Mouse (Mus musculus) forebrain, embryonic 13.5 days (tissue): ENCODE data around the gene Noxred1. TPM values are rescaled to one million over a fixed set of nuclear protein-coding genes. Genes with fewer than 3 reads are reported as not detected.
"Not testable (repeated sequence)": the region's sequence is repeated elsewhere in the genome, so short reads cannot be mapped to it uniquely, and the experiment has no call there.

Experiments used
- ATAC-seq: fragments of 200-750 bp; cut with Nextera tagmentation; 2 replicates; pipeline ENCODE4 v1.8.0; 2017
- H3K27ac ChIP-seq: fragments of 300-500 bp; sonication (generic); 2 replicates; pipeline ENCODE4 v1.5.1; 2015; ENCODE audit warnings: inconsistent platforms, mild to moderate bottlenecking, moderate library complexity
- H3K27me3 ChIP-seq: fragments of 300-500 bp; sonication (generic); 2 replicates; pipeline ENCODE4 v1.6.1; 2015; ENCODE audit warnings: mild to moderate bottlenecking, inconsistent platforms
- H3K36me3 ChIP-seq: fragments of 300-500 bp; sonication (generic); 2 replicates; pipeline ENCODE4 v1.6.1; 2015; ENCODE audit warnings: mild to moderate bottlenecking, inconsistent platforms; ENCODE audit not compliant: poor library complexity, severe bottlenecking
- H3K4me1 ChIP-seq: fragments of 300-500 bp; sonication (generic); 2 replicates; pipeline ENCODE4 v1.6.1; 2015; ENCODE audit warnings: inconsistent platforms
- H3K4me2 ChIP-seq: fragments of 300-500 bp; sonication (generic); 2 replicates; pipeline ENCODE4 v1.6.1; 2015; ENCODE audit warnings: inconsistent platforms, mild to moderate bottlenecking, moderate library complexity
- H3K4me3 ChIP-seq: fragments of 300-500 bp; sonication (generic); 2 replicates; pipeline ENCODE4 v1.5.1; 2015; ENCODE audit warnings: mild to moderate bottlenecking, inconsistent platforms
- H3K9ac ChIP-seq: fragments of 300-500 bp; sonication (generic); 2 replicates; pipeline ENCODE4 v1.6.1; 2015; ENCODE audit warnings: mild to moderate bottlenecking, inconsistent platforms
- H3K9me3 ChIP-seq: fragments of 300-500 bp; sonication (generic); replicated peaks from 2 replicates; pipeline ENCODE4 v1.6.1; 2016; ENCODE audit warnings: inconsistent platforms
- WGBS: fragments of 180-500 bp; shearing (Covaris S2); methylation state at CpG from one replicate; pipeline ENCODE4 v1.1.7; 2015; 5-methylcytosine and 5-hydroxymethylcytosine counted together
- polyA plus RNA-seq: library from polyadenylated mRNA; unstranded; fragments of >200 nt; fragmentation: Nextera tagmentation; extraction: Ambion mirVana; gene quantifications from 2 replicates; pipeline ENCODE4 v1.2.1, GENCODE M21; 2015

Noxred1 gene
- polyA plus RNA-seq, result 1.5 and 1.6 TPM in 2 replicates

GRCm38 (mm10) chr12:87238632-87239031, at the start of gene Noxred1:
TSS of gene Noxred1 (minus strand) at chr12:87238732.
- ATAC-seq, result no peak
- Histone ChIP-seq H3K27ac (no peak within 1 kb of the TSS; the same call in 1 of the 2 replicates), H3K27me3 (no peaks in the 10 kb centered on the region), H3K9me3 (no peaks in the 10 kb centered on the region), H3K4me3 (no peak within 1 kb of the TSS), H3K4me1 (no peaks in the 10 kb centered on the region), H3K4me2 (no peak within 1 kb of the TSS), H3K9ac (no peak within 1 kb of the TSS), H3K36me3 (peaks cover 57% of the 10 kb centered on the region)
- 87% methylated on average over 1 of the region's 1 CpGs for WGBS

- Histone ChIP-seq H3K36me3 (no peaks in the 10 kb centered on the region), H3K27me3 (no peaks in the 10 kb centered on the region), H3K4me1 (no peaks in the 10 kb centered on the region), H3K9me3 (no peaks in the 10 kb centered on the region), H3K4me2 (no peak overlapping the region), H3K4me3 (no peak overlapping the region), H3K27ac (no peak overlapping the region), H3K9ac (no peak overlapping the region; the same call in 1 of the 2 replicates)
- WGBS, result 80% methylated on average over 5 of the region's 5 CpGs
- ATAC-seq, result no peak
Measured at GRCm38 (mm10) chr12:87284726-87285125, 46.2 kb upstream of the Noxred1 start.

- H3K9me3 ChIP-seq, result no peaks in the 10 kb centered on the region
- H3K4me3 ChIP-seq, result no peak overlapping the region
- 76% methylated on average over 4 of the region's 4 CpGs for WGBS
- no peak overlapping the region for H3K27ac ChIP-seq
- ATAC-seq, result no peak
- no peaks in the 10 kb centered on the region for H3K27me3 ChIP-seq
- H3K4me1 ChIP-seq, result no peaks in the 10 kb centered on the region
- no peaks in the 10 kb centered on the region for H3K36me3 ChIP-seq
- no peak overlapping the region for H3K9ac ChIP-seq
- H3K4me2 ChIP-seq, result no peak overlapping the region
Measured at GRCm38 (mm10) chr12:87284268-87284667, 45.7 kb upstream of the Noxred1 start.

GRCm38 (mm10) chr12:87283706-87284105, 45.2 kb upstream of the Noxred1 start:
- no peaks in the 10 kb centered on the region for H3K27me3 ChIP-seq
- H3K36me3 ChIP-seq, result no peaks in the 10 kb centered on the region
- WGBS, result 49% methylated on average over 7 of the region's 7 CpGs
- no peak overlapping the region for H3K9ac ChIP-seq
- H3K4me1 ChIP-seq, result no peaks in the 10 kb centered on the region
- no peak overlapping the region for H3K4me2 ChIP-seq
- no peaks in the 10 kb centered on the region for H3K9me3 ChIP-seq
- H3K4me3 ChIP-seq, result no peak overlapping the region
- ATAC-seq, result no peak
- no peak overlapping the region for H3K27ac ChIP-seq

DNA sequence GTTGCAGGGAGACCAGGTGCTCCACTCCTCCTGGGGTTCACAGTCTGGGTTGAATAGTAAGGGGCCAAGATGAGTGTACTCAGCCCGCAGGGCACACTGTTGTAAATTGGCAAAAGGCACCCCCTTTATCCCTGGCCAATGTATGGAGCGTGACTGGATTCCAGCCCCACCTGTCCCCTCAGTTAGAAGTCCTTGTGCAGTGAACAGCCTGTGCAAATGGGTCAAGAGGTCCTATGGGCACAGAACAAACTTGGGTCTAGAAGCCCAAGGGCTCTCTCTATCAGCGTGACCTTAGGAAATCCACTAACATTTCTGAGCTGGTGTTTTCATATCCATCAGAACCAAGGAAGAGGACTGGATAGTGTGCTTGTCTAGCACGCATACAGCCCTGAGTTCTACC, 44.2 kb upstream of the Noxred1 start:
- H3K9ac ChIP-seq, result no peak overlapping the region
- H3K27ac ChIP-seq, result no peak overlapping the region
- WGBS, result 95% methylated on average over 4 of the region's 4 CpGs
- no peaks in the 10 kb centered on the region for H3K36me3 ChIP-seq
- H3K4me3 ChIP-seq, result no peak overlapping the region
- peaks cover 4% of the 10 kb centered on the region; the same call in 1 of the 2 replicates for H3K4me1 ChIP-seq
- no peak overlapping the region for H3K4me2 ChIP-seq
- no peaks in the 10 kb centered on the region for H3K27me3 ChIP-seq
- H3K9me3 ChIP-seq, result no peaks in the 10 kb centered on the region
- no peak for ATAC-seq

DNA sequence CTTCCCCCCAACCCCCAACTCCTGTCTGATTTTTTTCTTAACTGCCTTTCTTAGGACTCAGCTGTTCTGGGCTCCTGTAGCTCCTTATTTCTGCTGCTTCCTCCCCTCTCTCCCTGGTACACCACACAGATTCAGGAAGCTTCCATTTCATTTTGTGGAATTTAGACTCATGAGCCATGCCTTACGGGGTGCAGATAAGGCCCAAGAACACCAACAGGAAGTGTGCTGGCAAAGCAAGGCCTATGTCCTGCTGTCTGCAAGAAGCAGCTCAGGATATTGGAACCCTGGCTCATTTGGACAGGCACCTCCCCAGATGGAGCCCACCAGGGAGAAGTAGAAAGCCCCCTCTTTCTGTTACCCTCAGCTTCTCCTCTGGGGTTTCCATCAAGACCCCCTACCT, 43.2 kb upstream of the Noxred1 start:
- Histone ChIP-seq H3K4me2 (no peak overlapping the region), H3K4me3 (no peak overlapping the region), H3K9me3 (no peaks in the 10 kb centered on the region), H3K4me1 (peaks cover 4% of the 10 kb centered on the region; the same call in 1 of the 2 replicates), H3K27ac (no peak overlapping the region), H3K27me3 (no peaks in the 10 kb centered on the region), H3K9ac (no peak overlapping the region), H3K36me3 (peaks cover 2% of the 10 kb centered on the region; the same call in 1 of the 2 replicates)
- ATAC-seq, result no peak
- 93% methylated on average over 1 of the region's 1 CpGs for WGBS

- Histone ChIP-seq H3K4me3 (no peak overlapping the region), H3K27ac (no peak overlapping the region), H3K4me2 (no peak overlapping the region), H3K9ac (no peak overlapping the region), H3K9me3 (no peaks in the 10 kb centered on the region), H3K4me1 (peaks cover 4% of the 10 kb centered on the region; the same call in 1 of the 2 replicates), H3K27me3 (no peaks in the 10 kb centered on the region), H3K36me3 (peaks cover 21% of the 10 kb centered on the region)
- WGBS, result 35% methylated on average over 14 of the region's 14 CpGs
- ATAC-seq, result no peak
Measured at GRCm38 (mm10) chr12:87279879-87280278, 41.3 kb upstream of the Noxred1 start.

DNA sequence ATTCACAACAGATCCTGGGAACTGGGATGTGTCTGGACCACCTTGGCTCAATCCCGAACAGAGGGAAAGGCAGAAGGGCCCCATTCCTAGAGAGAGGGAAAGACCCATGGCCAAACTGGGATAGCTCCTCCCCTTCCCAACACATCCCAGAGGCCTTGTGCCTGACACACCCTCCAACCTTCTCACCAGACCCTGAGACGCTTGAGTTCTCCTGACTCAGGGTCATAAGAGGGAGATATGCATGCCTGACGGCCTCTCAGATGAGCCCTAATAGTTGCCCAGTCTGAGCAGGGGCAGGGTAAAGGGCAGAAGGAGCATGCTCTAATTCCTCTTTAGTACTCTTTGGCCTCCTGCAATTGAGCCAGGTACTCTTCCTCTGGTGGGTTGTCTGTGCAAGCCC, 40.8 kb upstream of the Noxred1 start:
- H3K4me1 ChIP-seq, result peaks cover 4% of the 10 kb centered on the region; the same call in 1 of the 2 replicates
- no peak overlapping the region for H3K4me2 ChIP-seq
- H3K27ac ChIP-seq, result no peak overlapping the region
- H3K27me3 ChIP-seq, result no peaks in the 10 kb centered on the region
- 71% methylated on average over 3 of the region's 3 CpGs for WGBS
- H3K9me3 ChIP-seq, result no peaks in the 10 kb centered on the region
- no peak overlapping the region for H3K4me3 ChIP-seq
- peaks cover 26% of the 10 kb centered on the region for H3K36me3 ChIP-seq
- H3K9ac ChIP-seq, result no peak overlapping the region
- no peak for ATAC-seq

- Histone ChIP-seq H3K4me2 (no peak overlapping the region), H3K27ac (no peak overlapping the region), H3K9me3 (no peaks in the 10 kb centered on the region), H3K4me1 (peaks cover 4% of the 10 kb centered on the region; the same call in 1 of the 2 replicates), H3K9ac (no peak overlapping the region), H3K36me3 (peaks cover 37% of the 10 kb centered on the region), H3K4me3 (no peak overlapping the region), H3K27me3 (no peaks in the 10 kb centered on the region)
- 23% methylated on average over 6 of the region's 6 CpGs for WGBS
- ATAC-seq, result no peak
Measured at GRCm38 (mm10) chr12:87278118-87278730, 39.7 kb upstream of the Noxred1 start.

DNA sequence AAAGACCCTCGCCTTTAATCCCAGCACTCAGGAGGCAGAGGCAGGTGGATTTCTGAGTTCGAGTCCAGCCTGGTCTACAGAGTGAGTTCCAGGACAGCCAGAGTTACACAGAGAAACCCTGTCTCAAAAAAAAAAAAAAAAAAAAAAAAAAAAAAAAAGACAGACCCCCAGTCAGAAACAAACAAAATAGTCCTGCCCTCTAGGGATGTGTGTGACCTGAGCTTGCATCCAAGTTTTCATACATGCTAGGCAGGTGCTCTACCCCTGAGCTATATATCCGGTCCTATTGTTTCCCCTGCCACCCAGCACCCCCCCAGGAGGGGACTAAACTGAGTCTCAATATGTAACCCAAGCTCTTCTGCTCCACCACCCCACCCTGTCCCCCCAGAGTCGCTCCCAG, 38.7 kb upstream of the Noxred1 start:
- H3K4me1 ChIP-seq, H3K4me3 ChIP-seq, H3K27me3 ChIP-seq, H3K9me3 ChIP-seq, ATAC-seq, H3K4me2 ChIP-seq, H3K27ac ChIP-seq, H3K9ac ChIP-seq: not testable (repeated sequence)
- H3K36me3 ChIP-seq, result peaks cover 47% of the 10 kb centered on the region
- 94% methylated on average over 4 of the region's 4 CpGs for WGBS

GRCm38 (mm10) chr12:87274853-87275831, 36.6 kb upstream of the Noxred1 start:
- no peak for ATAC-seq
- WGBS, result 92% methylated on average over 9 of the region's 9 CpGs

GRCm38 (mm10) chr12:87267682-87268081, 29.1 kb upstream of the Noxred1 start:
- Histone ChIP-seq H3K4me1 (peaks cover 27% of the 10 kb centered on the region), H3K9me3 (no peaks in the 10 kb centered on the region), H3K4me3 (peak overlapping the region; percentile 83), H3K27me3 (no peaks in the 10 kb centered on the region), H3K4me2 (peak overlapping the region; percentile 97), H3K27ac (no peak overlapping the region), H3K36me3 (peaks cover 52% of the 10 kb centered on the region), H3K9ac (peak overlapping the region; percentile 93)
- ATAC-seq, result no peak
- WGBS, result 24% methylated on average over 4 of the region's 4 CpGs

More at GRCm38 (mm10) chr12:87274853-87275831, 36.6 kb upstream of the Noxred1 start:
- Histone ChIP-seq H3K9me3 (no peaks in the 10 kb centered on the region), H3K36me3 (peaks cover 68% of the 10 kb centered on the region), H3K27ac (no peak overlapping the region), H3K4me2 (no peak overlapping the region), H3K4me1 (peaks cover 4% of the 10 kb centered on the region; the same call in 1 of the 2 replicates), H3K9ac (no peak overlapping the region), H3K27me3 (no peaks in the 10 kb centered on the region), H3K4me3 (no peak overlapping the region)
